Mouse (Mus musculus): ENCODE measurements at regions not wholly inside any gene's neighbourhood (a gene's known extent, or its start where the extent isn't known, plus 50 kb on each side); places are given as distances from the start of the nearest gene placed in this dataset.

- DNase-seq (ENCODE audit: low spot score in 2 of 2), result peak; percentile 5 to 8
- intact Hi-C loops (cut with DNase I), result no loop called here
Measured at GRCm38 (mm10) chr19:30289721-30290120, 57.0 kb downstream of the Mbl2 start.

GRCm38 (mm10) chr19:30295263-30295704 lies 62.5 kb downstream of the Mbl2 start:
- intact Hi-C loops (cut with DNase I), result no loop called here
- peak; percentile 58 to 62 for DNase-seq (ENCODE audit: low spot score in 2 of 2)

- no peak for DNase-seq (ENCODE audit: low spot score in 2 of 2)
- intact Hi-C loops (cut with DNase I), result no loop called here
Measured at GRCm38 (mm10) chr19:30296024-30296423, 63.3 kb downstream of the Mbl2 start.

- intact Hi-C loops (cut with DNase I), result no loop called here
- no peak for DNase-seq (ENCODE audit: low spot score in 2 of 2)
Measured at GRCm38 (mm10) chr19:30299536-30299935, 66.8 kb downstream of the Mbl2 start.

- intact Hi-C loops (cut with DNase I), result no loop called here
- no peak for DNase-seq (ENCODE audit: low spot score in 2 of 2)
Measured at GRCm38 (mm10) chr19:30302281-30302680, 69.5 kb downstream of the Mbl2 start.

- peak in 1 of 2 experiments; percentile 3 for DNase-seq (ENCODE audit: low spot score in 2 of 2)
- intact Hi-C loops (cut with DNase I), result no loop called here
Measured at GRCm38 (mm10) chr19:30306379-30306778, 73.6 kb downstream of the Mbl2 start.

GRCm38 (mm10) chr19:30306919-30307318 lies 74.2 kb downstream of the Mbl2 start:
- intact Hi-C loops (cut with DNase I), result no loop called here

GRCm38 (mm10) chr19:30317314-30317713 lies 84.6 kb downstream of the Mbl2 start:
- DNase-seq (ENCODE audit: low spot score in 2 of 2), result no peak
- intact Hi-C loops (cut with DNase I), result no loop called here

More at GRCm38 (mm10) chr19:30306919-30307318, 74.2 kb downstream of the Mbl2 start:
- DNase-seq (ENCODE audit: low spot score in 2 of 2), result no peak

GRCm38 (mm10) chr19:30327693-30328092 lies 95.0 kb downstream of the Mbl2 start:
- no peak for DNase-seq (ENCODE audit: low spot score in 2 of 2)
- intact Hi-C loops (cut with DNase I), result no loop called here

- no peak for DNase-seq (ENCODE audit: low spot score in 2 of 2)
- intact Hi-C loops (cut with DNase I), result no loop called here
Measured at GRCm38 (mm10) chr19:30328886-30329285, 96.1 kb downstream of the Mbl2 start.

GRCm38 (mm10) chr19:30330792-30331191 lies 98.0 kb downstream of the Mbl2 start:
- DNase-seq (ENCODE audit: low spot score in 2 of 2), result no peak
- intact Hi-C loops (cut with DNase I), result no loop called here

GRCm38 (mm10) chr19:30331850-30332249 lies 99.1 kb downstream of the Mbl2 start:
- DNase-seq (ENCODE audit: low spot score in 2 of 2), result no peak
- intact Hi-C loops (cut with DNase I), result no loop called here

- no peak for DNase-seq (ENCODE audit: low spot score in 2 of 2)
- intact Hi-C loops (cut with DNase I), result no loop called here
Measured at GRCm38 (mm10) chr19:30344401-30344800, 111.7 kb downstream of the Mbl2 start.

GRCm38 (mm10) chr19:30348924-30349323 lies 116.2 kb downstream of the Mbl2 start:
- intact Hi-C loops (cut with DNase I), result no loop called here
- DNase-seq (ENCODE audit: low spot score in 2 of 2), result no peak

GRCm38 (mm10) chr19:30354981-30355380 lies 122.2 kb downstream of the Mbl2 start:
- intact Hi-C loops (cut with DNase I), result no loop called here
- no peak for DNase-seq (ENCODE audit: low spot score in 2 of 2)

GRCm38 (mm10) chr19:30358961-30359360 lies 126.2 kb downstream of the Mbl2 start:
- intact Hi-C loops (cut with DNase I), result no loop called here

GRCm38 (mm10) chr19:30371901-30372300 lies 139.2 kb downstream of the Mbl2 start:
- DNase-seq (ENCODE audit: low spot score in 2 of 2), result no peak
- intact Hi-C loops (cut with DNase I), result no loop called here

More at GRCm38 (mm10) chr19:30358961-30359360, 126.2 kb downstream of the Mbl2 start:
- DNase-seq (ENCODE audit: low spot score in 2 of 2), result no peak

GRCm38 (mm10) chr19:30379767-30380166 lies 147.0 kb downstream of the Mbl2 start:
- DNase-seq (ENCODE audit: low spot score in 2 of 2), result no peak
- intact Hi-C loops (cut with DNase I), result no loop called here

- no peak for DNase-seq (ENCODE audit: low spot score in 2 of 2)
- intact Hi-C loops (cut with DNase I), result no loop called here
Measured at GRCm38 (mm10) chr19:30380515-30381206, 147.9 kb downstream of the Mbl2 start.

GRCm38 (mm10) chr19:30393791-30394190 lies 155.7 kb downstream of the Dkk1 start:
- DNase-seq (ENCODE audit: low spot score in 2 of 2), result no peak
- intact Hi-C loops (cut with DNase I), result no loop called here

- intact Hi-C loops (cut with DNase I), result no loop called here
- no peak for DNase-seq (ENCODE audit: low spot score in 2 of 2)
Measured at GRCm38 (mm10) chr19:30406943-30407342, 142.5 kb downstream of the Dkk1 start.

Measured in left cerebral cortex, postnatal 14 days (tissue).